Mouse (Mus musculus): ENCODE measurements around the gene Foxp1.

Foxp1 gene

GRCm38 (mm10) chr6:99484197-99484725 lies 38.3 kb downstream of the Foxp1 start:
- no peak for DNase-seq (ENCODE audit: extremely low spot score)

- no peak for DNase-seq (ENCODE audit: extremely low spot score)
Measured at GRCm38 (mm10) chr6:99483556-99483955, 39.0 kb downstream of the Foxp1 start.

GRCm38 (mm10) chr6:99481568-99481967 lies 41.0 kb downstream of the Foxp1 start:
- no peak for DNase-seq (ENCODE audit: extremely low spot score)

GRCm38 (mm10) chr6:99478873-99479650 lies 43.5 kb downstream of the Foxp1 start:
- DNase-seq (ENCODE audit: extremely low spot score): no peak

- DNase-seq (ENCODE audit: extremely low spot score): no peak
Measured at GRCm38 (mm10) chr6:99475040-99475439, 47.5 kb downstream of the Foxp1 start.

- DNase-seq (ENCODE audit: extremely low spot score): no peak
Measured at GRCm38 (mm10) chr6:99470906-99471305, 51.6 kb downstream of the Foxp1 start.

GRCm38 (mm10) chr6:99469134-99469834 lies 53.2 kb downstream of the Foxp1 start:
- DNase-seq (ENCODE audit: extremely low spot score): no peak

- DNase-seq (ENCODE audit: extremely low spot score): no peak
Measured at GRCm38 (mm10) chr6:99467831-99468230, 54.7 kb downstream of the Foxp1 start.

- DNase-seq (ENCODE audit: extremely low spot score): peak; percentile 39
Measured at GRCm38 (mm10) chr6:99467109-99467508, 55.4 kb downstream of the Foxp1 start.

GRCm38 (mm10) chr6:99466354-99466753 lies 56.2 kb downstream of the Foxp1 start:
- DNase-seq (ENCODE audit: extremely low spot score): no peak

- DNase-seq (ENCODE audit: extremely low spot score): no peak
Measured at GRCm38 (mm10) chr6:99464449-99464848, 58.1 kb downstream of the Foxp1 start.

GRCm38 (mm10) chr6:99463906-99464305 lies 58.6 kb downstream of the Foxp1 start:
- DNase-seq (ENCODE audit: extremely low spot score): no peak

GRCm38 (mm10) chr6:99458775-99459174 lies 63.7 kb downstream of the Foxp1 start:
- DNase-seq (ENCODE audit: extremely low spot score): no peak

- DNase-seq (ENCODE audit: extremely low spot score): no peak
Measured at GRCm38 (mm10) chr6:99453763-99454520, 68.6 kb downstream of the Foxp1 start.

GRCm38 (mm10) chr6:99452638-99453185 lies 69.8 kb downstream of the Foxp1 start:
- no peak for DNase-seq (ENCODE audit: extremely low spot score)

GRCm38 (mm10) chr6:99451479-99451878 lies 71.0 kb downstream of the Foxp1 start:
- DNase-seq (ENCODE audit: extremely low spot score): no peak

GRCm38 (mm10) chr6:99447447-99447846 lies 75.1 kb downstream of the Foxp1 start:
- no peak for DNase-seq (ENCODE audit: extremely low spot score)

GRCm38 (mm10) chr6:99446801-99447415 lies 75.6 kb downstream of the Foxp1 start:
- no peak for DNase-seq (ENCODE audit: extremely low spot score)

- no peak for DNase-seq (ENCODE audit: extremely low spot score)
Measured at GRCm38 (mm10) chr6:99443460-99443859, 79.1 kb downstream of the Foxp1 start.

- no peak for DNase-seq (ENCODE audit: extremely low spot score)
Measured at GRCm38 (mm10) chr6:99441100-99441499, 81.4 kb downstream of the Foxp1 start.

GRCm38 (mm10) chr6:99440606-99441005 lies 81.9 kb downstream of the Foxp1 start:
- no peak for DNase-seq (ENCODE audit: extremely low spot score)

Data from embryo, embryonic 9.5 days (tissue).